In genomic region chr11:82951865-82952611, GRCm38 (mm10) we compare ENCODE assay signal across 8 mouse cellular contexts. TPM values are rescaled to one million over a fixed set of nuclear protein-coding genes. Genes with fewer than 3 reads are reported as not detected.
A peak's percentile ranks its signal among the peaks of the same experiment; 100 is the strongest.
DNase-seq lines count a peak whose midpoint lies in the region; ATAC-seq lines count a peak whose summit lies in the region.

No protein-coding gene starts in this region.

- no peak for ATAC-seq in hindbrain, embryonic 16.5 days
- no peak for ATAC-seq in liver, embryonic 13.5 days (ENCODE audit: low read depth)

- H3K36me3 ChIP-seq in hindbrain, embryonic 16.5 days (ENCODE audit: control insufficient read depth, insufficient read depth, low read length) = no peaks in the 10 kb centered on the region
- no peaks in the 10 kb centered on the region for H3K36me3 ChIP-seq in liver, embryonic 13.5 days

- H3K27ac ChIP-seq in hindbrain, embryonic 16.5 days (ENCODE audit: low read depth, low read length) = no peak overlapping the region
- no peak overlapping the region; the same call in 1 of the 2 replicates for H3K27ac ChIP-seq in liver, embryonic 13.5 days

- H3K9ac ChIP-seq in hindbrain, embryonic 16.5 days (ENCODE audit: low read depth, low read length) = no peak overlapping the region; the same call in 1 of the 2 replicates
- no peak overlapping the region for H3K9ac ChIP-seq in liver, embryonic 13.5 days

- no peaks in the 10 kb centered on the region for H3K9me3 ChIP-seq in hindbrain, embryonic 16.5 days (ENCODE audit: control insufficient read depth, low read length)
- H3K9me3 ChIP-seq in liver, embryonic 13.5 days (replicated peaks) = no peaks in the 10 kb centered on the region

- H3K4me1 ChIP-seq in hindbrain, embryonic 16.5 days (ENCODE audit: control insufficient read depth, insufficient read depth, low read depth, low read length) = no peaks in the 10 kb centered on the region
- H3K4me1 ChIP-seq in liver, embryonic 13.5 days (replicated peaks) = peaks cover 10% of the 10 kb centered on the region

- peaks cover 19% of the 10 kb centered on the region for H3K27me3 ChIP-seq in hindbrain, embryonic 16.5 days (replicated peaks; ENCODE audit: control insufficient read depth, insufficient read depth, low read length)
- peaks cover 74% of the 10 kb centered on the region for H3K27me3 ChIP-seq in liver, embryonic 13.5 days

- DNase-seq in retina, embryonic 14.5 days (ENCODE audit: low spot score) = peak; percentile 29
- no peak for DNase-seq in retina, postnatal 1 day
- DNase-seq in gastrocnemius, adult 8-10 months (ENCODE audit: low spot score in 2 of 2) = peak; percentile 50 to 51
- no peak for DNase-seq in liver, embryonic 13.5 days
- peak; percentile 14 to 18 for DNase-seq in natural killer cell, adult 2 months (ENCODE audit: low spot score in 2 of 2)
- DNase-seq in right cerebral cortex, postnatal 10 days (ENCODE audit: low spot score in 2 of 2) = no peak
- no peak for DNase-seq in right cerebral cortex, postnatal 4 days

- peak overlapping the region; percentile 17; the same call in 1 of the 2 replicates for H3K4me3 ChIP-seq in hindbrain, embryonic 16.5 days (ENCODE audit: low read length)
- peak overlapping the region; percentile 24 for H3K4me3 ChIP-seq in liver, embryonic 13.5 days (replicated peaks)

- WGBS in hindbrain, embryonic 16.5 days = 12% methylated on average over 28 of the region's 28 CpGs
- 2% methylated on average over 28 of the region's 28 CpGs for WGBS in liver, embryonic 13.5 days (ENCODE audit: insufficient replicate concordance)

- peak overlapping the region; percentile 25; the same call in 1 of the 2 replicates for H3K4me2 ChIP-seq in hindbrain, embryonic 16.5 days (ENCODE audit: low read length)
- H3K4me2 ChIP-seq in liver, embryonic 13.5 days = peak overlapping the region; percentile 45

RNA-seq across cellular contexts. Expression of gene Slfn5, which starts 0.9 kb away (rescaled TPM):
- 10 to 100 TPM; 10.1 to 16.3 (median 12.4) TPM for total RNA-seq in gastrocnemius, adult 8-10 months (2022)
- polyA plus RNA-seq in hindbrain, embryonic 16.5 days (2015; fragmentation: Nextera tagmentation; extraction: Ambion mirVana) = 1.3 and 1.9 TPM in 2 replicates
- 0.68 and 1.4 TPM in 2 replicates for polyA plus RNA-seq in liver, embryonic 13.5 days (2015; fragmentation: Nextera tagmentation; extraction: Ambion mirVana)

RNA-seq across cellular contexts. Expression of gene Slfn9, which starts 39.6 kb away (rescaled TPM):
- under 1 TPM; 0.05 to 0.18 (median 0.09) TPM for total RNA-seq in gastrocnemius, adult 8-10 months (2022)
- polyA plus RNA-seq in hindbrain, embryonic 16.5 days (2015; fragmentation: Nextera tagmentation; extraction: Ambion mirVana) = 2.1 and 2.7 TPM in 2 replicates
- polyA plus RNA-seq in liver, embryonic 13.5 days (2015; fragmentation: Nextera tagmentation; extraction: Ambion mirVana) = 5.5 and 8.3 TPM in 2 replicates

RNA-seq across cellular contexts. Expression of gene Unc45b, which starts 41.7 kb away (rescaled TPM):
- 100 to 1,000 TPM; 184 to 219 (median 203) TPM for total RNA-seq in gastrocnemius, adult 8-10 months (2022)
- 1.4 and 3.3 TPM in 2 replicates for polyA plus RNA-seq in hindbrain, embryonic 16.5 days (2015; fragmentation: Nextera tagmentation; extraction: Ambion mirVana)
- 0.75 and 1.1 TPM in 2 replicates for polyA plus RNA-seq in liver, embryonic 13.5 days (2015; fragmentation: Nextera tagmentation; extraction: Ambion mirVana)

RNA-seq across cellular contexts. Expression of gene Nle1, which starts 43.8 kb away (rescaled TPM):
- 10 to 100 TPM in 3 of 4 experiments, 1 to 10 TPM in 1; 9.0 to 12.9 (median 10.9) TPM for total RNA-seq in gastrocnemius, adult 8-10 months (2022)
- polyA plus RNA-seq in hindbrain, embryonic 16.5 days (2015; fragmentation: Nextera tagmentation; extraction: Ambion mirVana) = 30.3 and 31.1 TPM in 2 replicates
- polyA plus RNA-seq in liver, embryonic 13.5 days (2015; fragmentation: Nextera tagmentation; extraction: Ambion mirVana) = 21.3 and 24.3 TPM in 2 replicates

Comparison
In these comparisons a context has a peak if more than half of its experiments do, and no peak if none do; other contexts are left out.
1. DNase-seq: peak in retina, embryonic 14.5 days (single experiment), gastrocnemius, adult 8-10 months (2 of 2) and natural killer cell, adult 2 months (2 of 2); none in retina, postnatal 1 day (single experiment), liver, embryonic 13.5 days (single experiment), right cerebral cortex, postnatal 10 days (0 of 2) and right cerebral cortex, postnatal 4 days (single experiment).